Mouse (Mus musculus) frontal cortex, postnatal 25 days (tissue): Measurements from ENCODE around the gene Mst1r.

Experiments
- DNase-seq, 2 experiments: peaks; one replicate each; pipeline ENCODE4 v3.0.0; 2022; ENCODE audit warnings: low spot score in 2 of 2

The Mst1r gene

DNA sequence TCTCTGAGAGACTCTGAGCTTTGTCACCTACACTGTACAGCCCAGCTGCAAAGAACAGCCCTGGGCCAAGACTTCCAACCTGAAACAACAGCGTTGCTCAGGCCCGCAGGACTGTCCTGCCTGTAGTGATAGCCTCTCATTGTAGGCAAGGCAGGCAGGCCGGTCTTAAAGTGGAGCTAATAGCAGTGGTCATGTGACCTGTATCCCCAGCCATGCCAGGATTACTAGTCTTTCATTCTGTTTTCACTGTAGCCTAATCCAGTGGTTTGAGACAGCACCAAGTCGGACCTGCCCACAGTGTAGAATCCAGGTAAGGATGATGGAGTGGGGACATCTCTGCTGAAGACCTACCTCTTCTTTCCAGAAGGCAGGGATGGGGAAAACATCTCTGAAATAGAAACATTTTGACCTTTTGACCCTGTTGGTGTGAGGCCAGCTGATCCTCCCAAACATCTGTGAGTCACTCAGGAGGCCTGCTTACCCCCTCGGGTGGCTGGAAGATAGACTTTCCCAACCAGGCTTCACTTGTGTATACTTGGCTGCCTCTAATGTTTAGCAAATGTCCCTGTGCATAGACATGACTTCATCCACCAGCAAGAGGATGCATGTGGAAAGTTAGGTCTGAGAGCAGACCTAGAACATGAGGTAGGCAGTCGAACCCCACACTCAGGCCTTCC is 49.1 kb downstream of the Mst1r start:
- DNase-seq: no peak

GRCm38 (mm10) chr9:107957141-107957540 is 50.5 kb downstream of the Mst1r start:
- no peak for DNase-seq

DNA sequence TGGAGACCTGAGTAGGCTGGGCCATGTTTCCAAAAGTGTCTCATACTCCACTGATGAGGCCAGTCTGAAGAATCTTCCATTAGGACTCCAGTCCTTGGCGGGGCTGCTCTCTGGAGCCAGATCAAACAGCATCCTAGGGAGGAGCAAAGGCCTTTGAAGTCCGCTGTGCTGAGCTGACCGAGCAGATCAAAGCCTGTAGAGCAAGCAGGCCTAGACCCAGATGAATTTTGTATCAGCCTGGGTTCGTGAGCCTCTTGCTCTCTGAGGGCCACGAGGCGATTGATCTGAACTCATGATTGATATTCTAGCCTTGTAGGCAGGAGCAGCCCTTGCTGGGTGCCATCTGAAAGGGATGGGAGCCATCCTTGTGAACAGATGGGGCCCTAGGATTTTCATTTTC is 53.2 kb downstream of the Mst1r start:
- no peak for DNase-seq

- no peak for DNase-seq
These were observed 54.3 kb downstream of the Mst1r start for GRCm38 (mm10) chr9:107960928-107961327.

- DNase-seq: peak; percentile 52 to 73
These were observed 54.7 kb downstream of the Mst1r start for GRCm38 (mm10) chr9:107961351-107961762.

- DNase-seq: peak in 1 of 2 experiments; percentile 52
These were observed 55.2 kb downstream of the Mst1r start for GRCm38 (mm10) chr9:107961881-107962280.

DNA sequence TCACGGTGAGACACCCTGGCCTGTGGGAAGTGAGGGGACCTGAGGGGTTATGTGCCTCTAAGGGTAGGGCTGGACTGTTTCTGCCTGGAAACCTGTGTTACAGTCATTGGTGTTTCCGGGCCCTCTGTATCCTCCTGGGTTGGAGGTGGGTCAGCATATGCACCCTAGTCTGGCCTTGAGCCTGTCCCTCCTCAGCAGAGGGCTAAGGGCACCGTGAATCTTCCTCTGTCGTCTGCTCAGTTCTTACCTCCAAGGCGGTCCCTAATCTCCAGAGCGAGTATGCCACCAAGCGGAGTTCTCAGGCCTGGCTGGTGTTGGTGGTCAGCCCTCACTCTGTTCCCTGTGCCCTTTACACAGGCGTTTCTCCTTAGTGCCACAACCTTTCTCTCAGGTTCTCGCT is 56.2 kb downstream of the Mst1r start:
- DNase-seq: no peak

DNA sequence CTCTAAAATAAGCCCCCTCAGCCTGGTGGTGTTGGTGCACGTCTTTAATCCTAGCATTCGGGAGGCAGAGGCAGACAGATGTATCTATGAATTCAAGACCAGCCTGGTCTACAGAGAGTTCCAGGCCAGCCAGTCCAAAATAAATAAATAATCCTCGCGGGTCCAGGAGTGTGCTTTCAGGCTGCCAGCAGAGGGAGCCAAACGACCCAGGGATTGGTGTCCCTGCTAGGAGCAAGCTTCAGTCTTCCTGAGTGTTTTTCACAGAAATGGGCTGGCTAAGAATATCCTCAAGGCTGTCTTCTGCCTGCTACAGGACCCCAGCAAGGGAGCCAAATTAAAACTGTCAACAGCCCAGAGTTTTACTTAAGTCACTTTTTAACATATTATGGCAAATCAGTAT is 57.0 kb downstream of the Mst1r start:
- DNase-seq: peak in 1 of 2 experiments; percentile 73

DNA sequence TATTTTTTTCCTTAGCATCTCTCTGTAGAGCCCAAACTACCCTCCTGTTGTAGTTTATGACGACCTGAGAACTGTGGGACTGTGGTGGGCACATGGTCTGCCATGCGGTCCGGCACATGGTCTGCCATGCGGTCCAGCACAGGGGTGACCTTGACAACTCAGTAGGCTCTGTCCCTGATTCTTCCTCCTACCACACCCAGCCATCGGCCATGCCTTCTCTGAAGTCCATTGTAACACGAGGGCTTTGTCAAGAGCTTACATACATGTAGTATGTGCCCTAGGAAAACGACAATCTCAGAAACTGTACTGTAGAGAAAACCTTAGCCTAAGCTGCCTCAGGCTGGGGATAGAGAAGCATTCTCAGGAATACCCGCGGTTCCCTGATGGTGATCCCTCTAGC is 58.0 kb downstream of the Mst1r start:
- no peak for DNase-seq

- DNase-seq: no peak
These were observed 60.0 kb downstream of the Mst1r start for GRCm38 (mm10) chr9:107966676-107967075.

DNA sequence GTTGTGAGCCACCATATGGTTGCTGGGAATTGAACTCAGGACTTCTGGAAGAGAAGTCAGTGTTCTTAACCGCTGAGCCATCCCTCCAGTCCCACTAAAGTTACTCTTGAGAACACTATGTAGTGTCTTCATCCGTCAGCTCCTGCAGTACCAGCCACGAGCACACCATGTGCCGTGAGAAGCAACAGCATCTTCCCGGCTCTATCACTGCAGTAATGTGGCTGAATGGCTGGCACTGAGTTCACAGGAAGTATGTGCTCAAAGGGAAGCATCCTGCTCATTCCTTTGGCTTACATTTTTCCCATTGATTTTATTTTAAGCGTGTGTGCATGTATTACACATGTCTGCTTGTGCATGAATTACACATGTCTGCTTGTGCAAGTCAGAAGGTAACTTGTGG is 60.8 kb downstream of the Mst1r start:
- DNase-seq: no peak

DNA sequence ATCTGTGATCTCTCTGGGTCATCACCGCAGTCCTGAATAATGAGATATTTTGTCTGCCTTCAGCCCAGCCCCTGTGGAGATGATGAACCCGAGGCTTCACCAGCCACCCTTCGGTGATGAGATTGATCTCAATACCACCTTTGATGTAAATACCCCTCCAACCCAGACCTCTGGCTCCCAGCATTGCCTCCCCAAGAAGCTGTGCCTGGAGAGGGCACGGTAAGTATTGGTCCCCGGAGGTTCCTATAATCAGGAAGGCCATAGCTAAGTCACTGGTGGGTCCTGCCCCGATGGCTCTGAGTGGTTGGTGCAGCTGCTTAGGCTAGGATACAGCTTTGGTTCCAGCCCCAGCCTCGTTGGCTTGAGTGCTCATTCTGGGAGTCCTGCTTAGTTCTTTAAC is 61.9 kb downstream of the Mst1r start:
- DNase-seq: no peak
